Mouse (Mus musculus) embryonic facial prominence, embryonic 15.5 days (tissue): ENCODE measurements around the gene Fas. TPM values are rescaled to one million over a fixed set of nuclear protein-coding genes. Genes with fewer than 3 reads are reported as not detected.

Experiments used
- ATAC-seq: fragments of 200-750 bp; cut with Nextera tagmentation; 2 replicates; pipeline ENCODE4 v1.8.0; 2017; ENCODE audit warnings: low read depth, moderate TSS enrichment; ENCODE audit not compliant: insufficient number of reproducible peaks, low FRiP score, low TSS enrichment
- H3K27ac ChIP-seq: fragments of 300-500 bp; sonication (generic); replicated peaks from 2 replicates; pipeline ENCODE4 v1.5.1; 2015; ENCODE audit warnings: mild to moderate bottlenecking, inconsistent platforms
- H3K27me3 ChIP-seq: fragments of 300-500 bp; sonication (generic); 2 replicates; pipeline ENCODE4 v1.6.1; 2015; ENCODE audit warnings: inconsistent platforms
- H3K36me3 ChIP-seq: fragments of 300-500 bp; sonication (generic); 2 replicates; pipeline ENCODE4 v1.6.1; 2015; ENCODE audit warnings: mild to moderate bottlenecking, inconsistent platforms
- H3K4me1 ChIP-seq: fragments of 300-500 bp; sonication (generic); 2 replicates; pipeline ENCODE4 v1.6.1; 2015; ENCODE audit warnings: inconsistent platforms
- H3K4me2 ChIP-seq: fragments of 300-500 bp; sonication (generic); replicated peaks from 2 replicates; pipeline ENCODE4 v1.6.1; 2015; ENCODE audit warnings: mild to moderate bottlenecking, inconsistent platforms
- H3K4me3 ChIP-seq: fragments of 300-500 bp; sonication (generic); replicated peaks from 2 replicates; pipeline ENCODE4 v1.5.1; 2015; ENCODE audit warnings: mild to moderate bottlenecking, inconsistent platforms
- H3K9ac ChIP-seq: fragments of 300-500 bp; sonication (generic); 2 replicates; pipeline ENCODE4 v1.6.1; 2015; ENCODE audit warnings: inconsistent platforms
- H3K9me3 ChIP-seq: fragments of 300-500 bp; sonication (generic); replicated peaks from 2 replicates; pipeline ENCODE4 v1.6.1; 2016; ENCODE audit warnings: inconsistent platforms
- WGBS: fragments of 180-500 bp; shearing (Covaris S2); methylation state at CpG from one replicate; pipeline ENCODE4 v1.1.7; 2015; 5-methylcytosine and 5-hydroxymethylcytosine counted together
- polyA plus RNA-seq: library from polyadenylated mRNA; unstranded; fragments of >200 nt; fragmentation: Nextera tagmentation; extraction: Ambion mirVana; gene quantifications from 2 replicates; pipeline ENCODE4 v1.2.1, GENCODE M21; 2015

The Fas gene
- polyA plus RNA-seq, 1 experiment from 2014 or later, result 11.6 TPM

DNA sequence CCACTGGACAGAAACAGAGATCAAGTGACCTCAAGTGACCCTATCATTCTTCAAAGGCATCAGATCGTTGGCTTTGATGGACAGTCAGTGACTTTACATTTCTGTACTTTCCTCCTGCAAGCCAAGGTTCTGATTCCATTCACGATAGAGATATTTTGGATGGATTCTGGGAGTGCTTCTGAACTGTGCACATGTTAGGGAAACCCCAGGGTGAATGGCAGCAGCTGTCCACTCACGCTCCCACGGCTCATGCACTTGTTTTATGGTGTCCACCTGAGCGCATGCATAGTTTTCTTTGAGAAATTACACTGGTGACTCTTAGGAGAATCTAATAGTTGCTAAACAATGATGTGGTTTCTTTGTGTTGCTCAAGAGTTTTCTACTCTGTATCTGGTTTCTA is 34.3 kb upstream of the Fas start:
- no peak for ATAC-seq
- Histone ChIP-seq H3K36me3 (no peaks in the 10 kb centered on the region), H3K27me3 (no peaks in the 10 kb centered on the region), H3K27ac (no peak overlapping the region), H3K9me3 (no peaks in the 10 kb centered on the region), H3K4me1 (peaks cover 18% of the 10 kb centered on the region), H3K9ac (no peak overlapping the region), H3K4me2 (no peak overlapping the region), H3K4me3 (no peak overlapping the region)
- whole genome bisulfite sequencing, result 64% methylated on average over 5 of the region's 5 CpGs

DNA sequence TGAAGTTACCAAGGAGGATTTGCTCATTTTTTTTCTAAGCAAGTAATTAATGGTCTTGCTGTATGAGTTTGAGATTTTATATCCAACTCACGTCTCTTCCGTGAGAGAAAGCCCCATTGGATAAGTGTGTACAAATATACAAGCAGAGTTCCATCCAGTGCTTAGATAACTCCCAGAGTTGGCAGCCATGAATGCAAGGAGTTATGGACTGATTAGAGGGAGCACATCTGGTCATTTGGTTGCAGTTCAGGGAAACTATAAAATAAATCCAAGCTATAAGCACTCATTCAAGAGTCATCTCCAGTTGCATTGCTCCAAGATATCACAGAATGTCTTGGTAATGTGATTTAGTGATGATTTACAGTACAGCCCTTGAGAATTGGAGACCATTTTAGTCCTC is 33.5 kb upstream of the Fas start:
- Histone ChIP-seq H3K27me3 (no peaks in the 10 kb centered on the region), H3K36me3 (no peaks in the 10 kb centered on the region), H3K4me2 (no peak overlapping the region), H3K9me3 (no peaks in the 10 kb centered on the region), H3K4me3 (no peak overlapping the region), H3K9ac (no peak overlapping the region), H3K4me1 (peaks cover 18% of the 10 kb centered on the region), H3K27ac (no peak overlapping the region)
- no peak for ATAC-seq
- WGBS, result 78% methylated on average over 2 of the region's 2 CpGs

DNA sequence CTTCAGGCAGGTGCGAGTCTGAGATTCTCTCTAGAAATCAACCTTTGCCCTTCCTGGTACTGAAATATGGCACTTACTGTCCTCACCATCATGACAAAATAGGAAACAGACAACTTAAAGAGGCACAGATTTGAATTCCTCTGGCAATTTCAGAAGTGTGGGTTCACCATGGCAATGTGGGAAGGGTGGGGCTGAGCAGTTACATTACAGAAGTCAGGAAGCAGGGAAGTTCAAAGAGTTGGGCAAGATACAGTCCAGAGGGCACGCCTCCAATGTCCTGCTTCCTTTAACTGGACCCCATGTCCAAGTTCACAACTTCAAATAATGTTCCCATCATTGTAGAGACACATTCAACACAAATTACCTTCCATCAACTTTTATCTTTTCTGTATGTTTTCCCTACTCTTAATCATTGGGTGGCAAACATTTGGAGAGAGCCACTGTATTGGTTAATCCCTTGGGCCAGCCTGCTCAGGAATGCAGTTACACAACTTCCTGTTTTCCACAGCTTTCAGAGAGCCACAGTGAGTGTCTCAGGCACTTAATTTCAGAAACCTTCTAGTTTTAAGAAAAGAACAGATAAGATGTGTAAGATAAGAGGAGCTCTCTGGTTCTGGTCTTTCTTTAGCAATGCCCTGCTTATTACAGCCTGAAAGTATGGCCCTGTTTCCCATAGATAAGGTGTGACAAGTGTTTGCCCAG is 28.0 kb upstream of the Fas start:
- Histone ChIP-seq H3K4me2 (no peak overlapping the region), H3K36me3 (no peaks in the 10 kb centered on the region), H3K9ac (no peak overlapping the region), H3K4me1 (no peaks in the 10 kb centered on the region), H3K27me3 (no peaks in the 10 kb centered on the region), H3K9me3 (no peaks in the 10 kb centered on the region), H3K27ac (no peak overlapping the region), H3K4me3 (no peak overlapping the region)
- no peak for ATAC-seq
- WGBS, result 74% methylated on average over 2 of the region's 2 CpGs

DNA sequence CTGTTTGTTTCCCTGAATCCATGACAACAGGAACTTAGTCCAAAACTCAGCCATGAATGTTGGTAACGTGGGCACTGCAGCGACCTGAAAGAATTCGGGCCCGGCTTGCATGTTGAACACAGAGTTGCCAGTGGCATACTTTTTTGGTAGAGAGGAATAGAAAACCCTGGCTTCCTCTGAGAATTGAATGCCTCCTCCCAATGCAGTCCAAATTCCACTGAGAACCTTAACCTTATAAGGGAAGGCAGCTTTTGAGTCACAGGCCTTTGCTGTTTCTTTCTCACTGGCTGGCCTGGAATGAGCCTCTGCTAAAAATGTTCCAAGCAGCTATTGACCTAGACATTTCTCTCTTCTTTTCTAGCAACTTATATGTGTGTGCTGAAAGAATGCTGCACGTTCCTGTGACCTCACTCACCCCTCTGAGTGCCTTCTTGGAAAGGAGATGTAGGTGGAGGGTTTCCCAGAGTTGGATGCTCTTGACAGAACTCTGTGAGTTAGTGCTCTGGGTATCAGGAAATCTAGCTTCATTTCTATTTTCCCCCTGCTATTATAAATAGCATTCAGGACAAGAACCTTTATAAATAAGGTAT is 24.8 kb upstream of the Fas start:
- H3K27me3 ChIP-seq, result no peaks in the 10 kb centered on the region
- no peak overlapping the region for H3K27ac ChIP-seq
- no peak overlapping the region for H3K4me2 ChIP-seq
- WGBS, result 57% methylated on average over 5 of the region's 5 CpGs
- no peak overlapping the region for H3K9ac ChIP-seq
- no peaks in the 10 kb centered on the region for H3K4me1 ChIP-seq
- no peak for ATAC-seq
- H3K4me3 ChIP-seq, result no peak overlapping the region
- no peaks in the 10 kb centered on the region for H3K9me3 ChIP-seq
- no peaks in the 10 kb centered on the region for H3K36me3 ChIP-seq

DNA sequence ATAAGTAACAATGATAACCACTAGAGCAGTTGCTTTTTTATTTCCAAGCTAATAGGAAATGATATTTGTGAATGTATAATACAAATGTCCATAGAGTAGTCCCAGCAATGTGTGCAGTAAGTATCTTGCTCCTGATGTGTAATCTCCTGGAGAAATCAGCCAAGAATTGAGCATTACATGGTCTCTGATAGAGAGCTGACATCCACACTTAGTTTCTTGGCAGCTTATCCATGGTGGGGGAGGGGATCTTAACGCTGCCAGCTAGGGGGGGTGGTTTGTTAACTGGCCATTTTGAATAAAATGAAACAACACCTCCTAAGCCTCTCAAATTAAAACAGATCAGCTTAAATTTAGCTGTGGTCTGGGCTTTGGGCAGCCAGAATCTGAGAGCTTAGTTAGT is 21.5 kb upstream of the Fas start:
- H3K4me3 ChIP-seq, result no peak overlapping the region
- no peak overlapping the region for H3K27ac ChIP-seq
- no peak for ATAC-seq
- no peaks in the 10 kb centered on the region for H3K4me1 ChIP-seq
- 54% methylated on average over 1 of the region's 1 CpGs for WGBS
- H3K9me3 ChIP-seq, result no peaks in the 10 kb centered on the region
- no peak overlapping the region for H3K4me2 ChIP-seq
- no peak overlapping the region for H3K9ac ChIP-seq
- no peaks in the 10 kb centered on the region for H3K27me3 ChIP-seq
- H3K36me3 ChIP-seq, result no peaks in the 10 kb centered on the region

DNA sequence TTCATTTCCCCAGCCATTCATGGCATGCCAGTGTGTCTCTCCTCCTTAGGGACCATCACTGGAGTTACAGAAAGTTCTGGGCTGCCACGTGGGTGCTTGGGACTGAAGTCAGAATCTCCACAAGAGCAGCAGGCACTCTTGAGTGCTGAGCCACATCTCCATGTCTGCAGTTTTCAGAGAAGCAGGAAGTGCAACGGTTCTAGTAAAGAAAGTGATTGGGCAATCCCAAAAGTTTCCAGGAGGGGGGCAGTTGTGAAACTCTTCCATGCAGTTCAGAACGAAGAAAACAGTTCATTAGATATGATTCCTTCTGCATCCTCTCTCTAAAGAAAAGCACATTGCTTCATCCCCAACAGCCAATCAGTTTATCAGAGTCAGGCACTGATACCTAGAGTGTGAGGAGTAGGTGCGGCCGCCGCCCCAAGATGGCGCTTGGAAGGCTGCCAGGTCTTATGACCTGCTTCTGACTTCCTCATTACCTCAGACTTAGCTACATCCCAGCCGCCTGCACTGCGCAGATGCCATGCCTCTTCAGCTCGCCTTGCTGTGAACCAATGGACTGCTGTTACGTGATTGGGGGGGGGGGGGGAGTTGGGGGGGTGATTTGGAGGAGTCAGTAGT is 20.2 kb upstream of the Fas start:
- no peak overlapping the region for H3K9ac ChIP-seq
- no peaks in the 10 kb centered on the region for H3K4me1 ChIP-seq
- WGBS, result 89% methylated on average over 11 of the region's 11 CpGs
- no peak overlapping the region for H3K4me2 ChIP-seq
- no peak overlapping the region for H3K27ac ChIP-seq
- no peaks in the 10 kb centered on the region for H3K27me3 ChIP-seq
- H3K36me3 ChIP-seq, result no peaks in the 10 kb centered on the region
- ATAC-seq, result no peak
- no peak overlapping the region for H3K4me3 ChIP-seq
- no peaks in the 10 kb centered on the region for H3K9me3 ChIP-seq

DNA sequence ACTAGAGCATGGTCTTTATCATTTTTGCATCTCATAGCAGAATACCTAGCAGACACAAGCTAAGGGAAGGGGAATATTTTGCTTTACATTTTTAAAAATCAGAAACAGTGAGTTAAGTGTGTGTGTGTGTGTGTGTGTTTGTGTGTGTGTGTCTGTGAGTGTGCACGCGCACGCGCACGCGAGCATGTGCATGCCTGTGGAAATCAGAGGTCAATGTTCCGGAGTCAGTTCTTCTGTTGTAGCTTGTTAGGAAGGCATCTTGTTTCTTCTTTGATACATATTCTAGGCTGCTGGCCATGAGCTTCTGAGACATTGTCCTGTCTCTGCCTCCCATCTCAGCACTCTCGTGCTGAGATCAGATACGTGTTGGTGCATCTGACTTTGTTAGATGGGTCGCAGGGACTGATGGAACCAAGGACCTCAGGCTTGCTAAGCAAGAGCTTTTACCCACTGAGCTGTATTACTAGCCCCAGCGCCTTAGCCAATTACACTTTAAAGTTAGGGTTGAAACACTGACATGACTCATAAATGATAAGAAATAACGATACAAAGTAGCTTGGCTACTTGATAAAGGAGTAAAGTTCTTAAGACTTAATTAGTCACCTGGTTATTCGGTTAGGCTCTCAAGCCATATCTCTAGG is 19.5 kb upstream of the Fas start:
- Histone ChIP-seq H3K4me2 (no peak overlapping the region), H3K4me1 (no peaks in the 10 kb centered on the region), H3K4me3 (no peak overlapping the region), H3K9ac (no peak overlapping the region), H3K9me3 (no peaks in the 10 kb centered on the region), H3K36me3 (no peaks in the 10 kb centered on the region), H3K27ac (no peak overlapping the region), H3K27me3 (no peaks in the 10 kb centered on the region)
- ATAC-seq, result no peak
- WGBS, result 95% methylated on average over 13 of the region's 13 CpGs

DNA sequence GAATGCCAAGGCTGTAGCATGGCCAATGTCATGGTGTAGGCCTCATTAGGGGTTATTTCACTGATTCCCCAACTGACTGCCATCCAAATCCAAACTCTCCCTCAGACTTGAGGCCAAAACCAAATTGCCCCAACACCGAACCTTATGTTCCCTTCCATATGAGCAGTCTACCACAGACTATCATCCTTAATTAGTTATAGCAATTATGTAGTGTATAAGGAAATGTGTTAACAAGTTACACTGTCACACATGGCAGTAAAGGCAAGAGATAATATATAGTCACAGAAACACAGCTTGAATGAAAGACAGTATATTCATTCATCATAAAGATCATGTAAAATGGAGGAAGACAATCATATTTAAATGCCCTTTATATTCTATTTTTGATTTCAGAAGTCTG is 17.4 kb upstream of the Fas start:
- H3K4me3 ChIP-seq, result no peak overlapping the region
- 86% methylated on average over 1 of the region's 1 CpGs for WGBS
- ATAC-seq, result no peak

DNA sequence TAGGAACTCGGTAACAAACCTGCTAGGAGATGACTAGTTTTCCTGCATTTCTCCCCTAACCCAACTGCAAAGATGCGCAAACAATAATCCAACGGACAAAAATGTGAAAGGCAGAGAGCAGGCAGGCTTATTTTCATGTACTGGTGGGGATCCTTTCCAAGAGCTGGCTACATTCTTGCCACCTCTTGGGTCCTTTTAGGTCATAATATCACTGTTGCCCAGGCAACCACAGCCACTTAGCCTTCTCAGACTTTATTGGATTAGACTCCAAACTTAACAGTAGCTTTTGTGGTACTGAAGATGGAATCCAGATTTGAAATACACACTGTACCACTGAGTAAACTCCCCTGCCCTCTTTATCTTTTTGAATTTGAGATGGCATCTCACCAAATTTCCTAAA is 12.4 kb upstream of the Fas start:
- Histone ChIP-seq H3K4me2 (no peak overlapping the region), H3K9me3 (no peaks in the 10 kb centered on the region), H3K4me3 (no peak overlapping the region), H3K27ac (no peak overlapping the region), H3K4me1 (no peaks in the 10 kb centered on the region), H3K36me3 (no peaks in the 10 kb centered on the region), H3K27me3 (no peaks in the 10 kb centered on the region), H3K9ac (no peak overlapping the region)
- 76% methylated on average over 3 of the region's 3 CpGs for WGBS
- ATAC-seq, result no peak

More for the DNA sequence above, 17.4 kb upstream of the Fas start:
- H3K27ac ChIP-seq, result no peak overlapping the region
- no peaks in the 10 kb centered on the region for H3K9me3 ChIP-seq
- no peaks in the 10 kb centered on the region for H3K36me3 ChIP-seq
- H3K9ac ChIP-seq, result no peak overlapping the region
- no peaks in the 10 kb centered on the region for H3K4me1 ChIP-seq
- H3K27me3 ChIP-seq, result no peaks in the 10 kb centered on the region
- H3K4me2 ChIP-seq, result no peak overlapping the region

DNA sequence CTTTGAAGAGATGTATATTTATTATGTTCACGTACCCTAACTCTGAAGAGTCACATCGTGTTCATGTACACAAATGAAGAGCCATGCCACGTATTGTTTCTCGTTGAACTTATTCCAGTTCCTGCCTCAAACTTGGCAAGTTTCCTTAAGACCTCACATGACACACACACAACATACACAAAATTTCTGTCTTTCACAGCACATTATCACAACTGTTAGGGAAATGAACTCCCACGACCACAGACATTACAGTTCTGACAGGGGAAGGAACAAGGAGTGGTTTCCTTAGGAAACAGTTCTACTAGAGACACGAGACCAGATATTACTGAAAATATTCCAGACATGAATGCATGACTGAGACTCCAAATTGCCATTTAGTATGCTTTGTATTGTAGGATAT is 6.9 kb upstream of the Fas start:
- WGBS, result 55% methylated on average over 6 of the region's 6 CpGs
- no peaks in the 10 kb centered on the region for H3K9me3 ChIP-seq
- H3K4me1 ChIP-seq, result 0 out of 2 replicates have a peak, but pooled peaks cover 3% of the 10 kb centered on the region
- H3K27me3 ChIP-seq, result no peaks in the 10 kb centered on the region
- H3K27ac ChIP-seq, result no peak overlapping the region
- no peak overlapping the region for H3K4me2 ChIP-seq
- no peak for ATAC-seq
- no peak overlapping the region for H3K9ac ChIP-seq
- H3K36me3 ChIP-seq, result no peaks in the 10 kb centered on the region
- no peak overlapping the region for H3K4me3 ChIP-seq

DNA sequence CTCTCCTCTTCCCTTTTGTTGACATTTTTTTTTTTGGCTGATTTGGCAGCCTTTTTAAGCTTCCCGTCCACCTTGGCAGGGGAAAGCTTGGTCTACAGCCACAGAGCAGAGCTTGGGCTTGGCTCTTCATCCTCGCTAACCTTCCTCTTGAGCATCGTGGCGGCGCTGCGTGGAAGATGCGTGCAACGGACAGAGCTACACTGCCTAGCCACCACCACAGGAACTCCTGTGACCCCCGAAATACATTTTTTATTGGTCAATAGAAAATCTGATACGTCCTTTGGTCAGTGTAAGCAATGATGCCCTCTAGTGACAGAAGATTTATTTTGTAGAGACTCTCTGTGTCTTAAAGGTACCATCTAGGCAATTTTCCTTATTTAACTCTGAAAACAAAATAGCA is 6.1 kb upstream of the Fas start:
- Histone ChIP-seq H3K9me3 (no peaks in the 10 kb centered on the region), H3K27ac (no peak overlapping the region), H3K4me3 (no peak overlapping the region), H3K4me2 (no peak overlapping the region), H3K27me3 (no peaks in the 10 kb centered on the region), H3K4me1 (0 out of 2 replicates have a peak, but pooled peaks cover 3% of the 10 kb centered on the region), H3K9ac (no peak overlapping the region), H3K36me3 (no peaks in the 10 kb centered on the region)
- 64% methylated on average over 10 of the region's 10 CpGs for WGBS
- ATAC-seq, result no peak
